Mouse (Mus musculus): ENCODE measurements around the gene Aspdh. TPM values are rescaled to one million over a fixed set of nuclear protein-coding genes. Genes with fewer than 3 reads are reported as not detected.
A peak's percentile ranks its signal among the peaks of the same experiment; 100 is the strongest.

The Aspdh gene
- polyA plus RNA-seq, 1 experiment: 8.7 TPM

- H3K4me3 ChIP-seq (ENCODE audit: insufficient read depth, low read length): no peak overlapping the region
- H3K27ac ChIP-seq (ENCODE audit: insufficient read depth, low read length): peak overlapping the region; percentile 29; the same call in 1 of the 2 replicates
- no peak for TF ChIP-seq CTCF (IDR thresholded peaks at IDR 0.05; ENCODE audit: extremely low read depth, insufficient read depth, low read length)
- TF ChIP-seq POLR2A (IDR thresholded peaks at IDR 0.05; ENCODE audit: extremely low read depth, insufficient read depth, low read length): no peak
- no peaks in the 10 kb centered on the region for H3K4me1 ChIP-seq (ENCODE audit: control insufficient read depth, insufficient read depth, low read length)
These were observed 17.7 kb downstream of the Aspdh start for GRCm38 (mm10) chr7:44482836-44483435.

GRCm38 (mm10) chr7:44484109-44484508 lies 18.9 kb downstream of the Aspdh start:
- Histone ChIP-seq H3K4me1 (ENCODE audit: control insufficient read depth, insufficient read depth, low read length) (no peaks in the 10 kb centered on the region), H3K27ac (ENCODE audit: insufficient read depth, low read length) (peak overlapping the region; percentile 66)

GRCm38 (mm10) chr7:44484841-44485571 lies 19.8 kb downstream of the Aspdh start:
- TF ChIP-seq CTCF (IDR thresholded peaks at IDR 0.05; ENCODE audit: extremely low read depth, insufficient read depth, low read length): peak; percentile 99
- no peak for TF ChIP-seq POLR2A (IDR thresholded peaks at IDR 0.05; ENCODE audit: extremely low read depth, insufficient read depth, low read length)
- Histone ChIP-seq H3K4me1 (ENCODE audit: control insufficient read depth, insufficient read depth, low read length) (no peaks in the 10 kb centered on the region), H3K4me3 (ENCODE audit: insufficient read depth, low read length) (no peak overlapping the region), H3K27ac (ENCODE audit: insufficient read depth, low read length) (peak overlapping the region; percentile 66; the same call in 1 of the 2 replicates)

More at GRCm38 (mm10) chr7:44484109-44484508, 18.9 kb downstream of the Aspdh start:
- no peak for TF ChIP-seq POLR2A (IDR thresholded peaks at IDR 0.05; ENCODE audit: extremely low read depth, insufficient read depth, low read length)
- no peak for TF ChIP-seq CTCF (IDR thresholded peaks at IDR 0.05; ENCODE audit: extremely low read depth, insufficient read depth, low read length)
- H3K4me3 ChIP-seq (ENCODE audit: insufficient read depth, low read length): no peak overlapping the region

- TF ChIP-seq CTCF (IDR thresholded peaks at IDR 0.05; ENCODE audit: extremely low read depth, insufficient read depth, low read length): no peak
- TF ChIP-seq POLR2A (IDR thresholded peaks at IDR 0.05; ENCODE audit: extremely low read depth, insufficient read depth, low read length): no peak
- no peaks in the 10 kb centered on the region for H3K4me1 ChIP-seq (ENCODE audit: control insufficient read depth, insufficient read depth, low read length)
- H3K27ac ChIP-seq (ENCODE audit: insufficient read depth, low read length): no peak overlapping the region
- no peak overlapping the region for H3K4me3 ChIP-seq (ENCODE audit: insufficient read depth, low read length)
These were observed 20.5 kb downstream of the Aspdh start for GRCm38 (mm10) chr7:44485572-44486195.

GRCm38 (mm10) chr7:44486927-44487575 lies 21.9 kb downstream of the Aspdh start:
- TF ChIP-seq CTCF (IDR thresholded peaks at IDR 0.05; ENCODE audit: extremely low read depth, insufficient read depth, low read length) (no peak), POLR2A (IDR thresholded peaks at IDR 0.05; ENCODE audit: extremely low read depth, insufficient read depth, low read length) (no peak)
- Histone ChIP-seq H3K27ac (ENCODE audit: insufficient read depth, low read length) (0 out of 2 replicates have a peak overlapping the region, but pooled peaks have one; percentile 1), H3K4me1 (ENCODE audit: control insufficient read depth, insufficient read depth, low read length) (no peaks in the 10 kb centered on the region)

GRCm38 (mm10) chr7:44487936-44488335 lies 22.7 kb downstream of the Aspdh start:
- H3K4me3 ChIP-seq (ENCODE audit: insufficient read depth, low read length): no peak overlapping the region
- no peaks in the 10 kb centered on the region for H3K4me1 ChIP-seq (ENCODE audit: control insufficient read depth, insufficient read depth, low read length)
- TF ChIP-seq CTCF (IDR thresholded peaks at IDR 0.05; ENCODE audit: extremely low read depth, insufficient read depth, low read length) (no peak), POLR2A (IDR thresholded peaks at IDR 0.05; ENCODE audit: extremely low read depth, insufficient read depth, low read length) (no peak)
- no peak overlapping the region for H3K27ac ChIP-seq (ENCODE audit: insufficient read depth, low read length)

More at GRCm38 (mm10) chr7:44486927-44487575, 21.9 kb downstream of the Aspdh start:
- no peak overlapping the region for H3K4me3 ChIP-seq (ENCODE audit: insufficient read depth, low read length)

GRCm38 (mm10) chr7:44488545-44488944 lies 23.4 kb downstream of the Aspdh start:
- Histone ChIP-seq H3K27ac (ENCODE audit: insufficient read depth, low read length) (no peak overlapping the region), H3K4me3 (ENCODE audit: insufficient read depth, low read length) (no peak overlapping the region), H3K4me1 (ENCODE audit: control insufficient read depth, insufficient read depth, low read length) (no peaks in the 10 kb centered on the region)
- TF ChIP-seq POLR2A (IDR thresholded peaks at IDR 0.05; ENCODE audit: extremely low read depth, insufficient read depth, low read length): no peak
- TF ChIP-seq CTCF (IDR thresholded peaks at IDR 0.05; ENCODE audit: extremely low read depth, insufficient read depth, low read length): no peak

GRCm38 (mm10) chr7:44490281-44490680 lies 25.1 kb downstream of the Aspdh start:
- H3K4me1 ChIP-seq (ENCODE audit: control insufficient read depth, insufficient read depth, low read length): peaks cover 4% of the 10 kb centered on the region
- TF ChIP-seq CTCF (IDR thresholded peaks at IDR 0.05; ENCODE audit: extremely low read depth, insufficient read depth, low read length) (no peak), POLR2A (IDR thresholded peaks at IDR 0.05; ENCODE audit: extremely low read depth, insufficient read depth, low read length) (no peak)
- no peak overlapping the region for H3K27ac ChIP-seq (ENCODE audit: insufficient read depth, low read length)
- H3K4me3 ChIP-seq (ENCODE audit: insufficient read depth, low read length): no peak overlapping the region

- TF ChIP-seq POLR2A (IDR thresholded peaks at IDR 0.05; ENCODE audit: extremely low read depth, insufficient read depth, low read length): no peak
- no peak for TF ChIP-seq CTCF (IDR thresholded peaks at IDR 0.05; ENCODE audit: extremely low read depth, insufficient read depth, low read length)
- no peak overlapping the region for H3K27ac ChIP-seq (ENCODE audit: insufficient read depth, low read length)
- H3K4me1 ChIP-seq (ENCODE audit: control insufficient read depth, insufficient read depth, low read length): peaks cover 4% of the 10 kb centered on the region
- H3K4me3 ChIP-seq (ENCODE audit: insufficient read depth, low read length): no peak overlapping the region
These were observed 26.2 kb downstream of the Aspdh start for GRCm38 (mm10) chr7:44491391-44491790.

Data from cortical plate, adult 2 months (tissue).